Mouse (Mus musculus) CH12.LX (cell line): ENCODE results near the gene Adora2b. TPM values are rescaled to one million over a fixed set of nuclear protein-coding genes. Genes with fewer than 3 reads are reported as not detected.

Source experiments
- DNase-seq: peaks from one replicate; pipeline ENCODE4 v3.0.0-alpha.2; 2013; ENCODE audit errors: extremely low read depth
- H3K27ac ChIP-seq: 2 replicates; pipeline ENCODE4 v1.5.1; 2012; ENCODE audit warnings: low read depth, mild to moderate bottlenecking, control low read depth, moderate library complexity; ENCODE audit not compliant: insufficient read depth
- H3K27me3 ChIP-seq: replicated peaks from 2 replicates; pipeline ENCODE3; 2012; ENCODE audit warnings: inconsistent platforms
- H3K36me3 ChIP-seq, 2 experiments: replicated peaks in 1 of 2; 2 replicates each; pipeline versions ENCODE3 to v1.6.1; 2012; ENCODE audit warnings: inconsistent platforms in 1 of 2, low read length in 1 of 2, mild to moderate bottlenecking in 1 of 2, mixed read lengths in 1 of 2, moderate library complexity in 1 of 2; ENCODE audit not compliant: control insufficient read depth in 1 of 2, insufficient read depth in 1 of 2
- H3K4me1 ChIP-seq, 2 experiments: 2 replicates each; pipeline ENCODE4 v1.6.1; 2012; ENCODE audit warnings: inconsistent platforms in 1 of 2, moderate library complexity in 1 of 2; ENCODE audit not compliant: insufficient read depth in 2 of 2, control insufficient read depth in 1 of 2
- H3K4me2 ChIP-seq: 2 replicates; pipeline ENCODE4 v1.6.1; 2012; ENCODE audit warnings: low read depth, mild to moderate bottlenecking, control low read depth; ENCODE audit not compliant: poor library complexity, insufficient read depth, severe bottlenecking
- H3K4me3 ChIP-seq, 3 experiments: fragments of 150-350 bp in 1 of 3; sonication (generic) in 1 of 3; replicated peaks in 1 of 3; 2 replicates each; pipeline versions ENCODE3 to v1.5.1; 2011 to 2012; ENCODE audit warnings: low read depth in 2 of 3, low read length in 2 of 3, mild to moderate bottlenecking in 2 of 3, moderate library complexity in 2 of 3, control low read depth in 1 of 3, improper control_type of control experiment in 1 of 3, inconsistent platforms in 1 of 3, mixed read lengths in 1 of 3; ENCODE audit not compliant: poor library complexity in 1 of 3
- H3K79me2 ChIP-seq: replicated peaks from 2 replicates; pipeline ENCODE4 v1.6.1; 2012; ENCODE audit warnings: mild to moderate bottlenecking, moderate library complexity; ENCODE audit not compliant: control insufficient read depth, poor library complexity, insufficient read depth, severe bottlenecking; ENCODE audit errors: extremely low read depth
- H3K9ac ChIP-seq: 2 replicates; pipeline ENCODE4 v1.6.1; 2012; ENCODE audit warnings: low read depth, mild to moderate bottlenecking, control low read depth, moderate library complexity; ENCODE audit not compliant: insufficient read depth
- H3K9me3 ChIP-seq: replicated peaks from 2 replicates; pipeline ENCODE3; 2012; ENCODE audit warnings: low read length, inconsistent platforms, mixed read lengths
- CHD1 ChIP-seq: IDR thresholded peaks from 2 replicates; pipeline ENCODE4 v1.6.1; 2012; ENCODE audit warnings: low read depth, low read length, improper control_type of control experiment, inconsistent platforms
- CHD2 ChIP-seq: IDR thresholded peaks from 2 replicates; pipeline ENCODE4 v1.6.1; 2011; ENCODE audit warnings: low read length, improper control_type of control experiment
- CTCF ChIP-seq, 2 experiments: IDR thresholded peaks in 1 of 2; conservative IDR thresholded peaks in 1 of 2; 2 replicates each; pipeline ENCODE4 v1.5.1; 2011 to 2012; ENCODE audit warnings: low read depth in 2 of 2, low read length in 2 of 2, improper control_type of control experiment in 1 of 2, inconsistent platforms in 1 of 2, mild to moderate bottlenecking in 1 of 2, moderate library complexity in 1 of 2
- E2F4 ChIP-seq: IDR thresholded peaks from 2 replicates; pipeline ENCODE4 v1.6.1; 2011; ENCODE audit warnings: low read depth, low read length, improper control_type of control experiment; ENCODE audit not compliant: insufficient replicate concordance
- ELF1 ChIP-seq: IDR thresholded peaks from 2 replicates; pipeline ENCODE4 v1.6.1; 2014; ENCODE audit warnings: low read depth, mild to moderate bottlenecking, inconsistent platforms, low read length, improper control_type of control experiment
- EP300 ChIP-seq: IDR thresholded peaks from 2 replicates; pipeline ENCODE4 v1.6.1; 2011; ENCODE audit warnings: low read length, improper control_type of control experiment
- ETS1 ChIP-seq: conservative IDR thresholded peaks from 2 replicates; pipeline ENCODE4 v1.6.1; 2012; ENCODE audit warnings: low read depth, mild to moderate bottlenecking, inconsistent platforms, low read length, improper control_type of control experiment, moderate library complexity
- GABPA ChIP-seq: IDR thresholded peaks from 2 replicates; pipeline ENCODE4 v1.6.1; 2012; ENCODE audit warnings: low read depth, low read length, improper control_type of control experiment, inconsistent platforms; ENCODE audit not compliant: insufficient replicate concordance
- HCFC1 ChIP-seq: IDR thresholded peaks from 2 replicates; pipeline ENCODE4 v1.6.1; 2012; ENCODE audit warnings: low read depth, mild to moderate bottlenecking, inconsistent platforms, low read length, improper control_type of control experiment
- MAX ChIP-seq: IDR thresholded peaks from 2 replicates; pipeline ENCODE4 v1.6.1; 2011; ENCODE audit warnings: low read length, improper control_type of control experiment
- MYC ChIP-seq: IDR thresholded peaks from 2 replicates; pipeline ENCODE4 v1.6.1; 2011; ENCODE audit warnings: low read depth, mild to moderate bottlenecking, improper control_type of control experiment, low read length
- NELFE ChIP-seq: IDR thresholded peaks from 2 replicates; pipeline ENCODE4 v1.6.1; 2011; ENCODE audit warnings: low read depth, low read length, improper control_type of control experiment
- NRF1 ChIP-seq: IDR thresholded peaks from 2 replicates; pipeline ENCODE4 v1.6.1; 2014; ENCODE audit warnings: low read depth, mild to moderate bottlenecking, inconsistent platforms, low read length, improper control_type of control experiment, moderate library complexity
- PAX5 ChIP-seq: IDR thresholded peaks from 2 replicates; pipeline ENCODE4 v1.6.1; 2012; ENCODE audit warnings: low read length, inconsistent platforms, mixed read lengths
- POLR2A ChIP-seq: IDR thresholded peaks from 2 replicates; pipeline ENCODE4 v1.6.1; 2011; ENCODE audit warnings: low read depth, mild to moderate bottlenecking, improper control_type of control experiment, low read length
- SMC3 ChIP-seq: IDR thresholded peaks from 2 replicates; pipeline ENCODE4 v1.6.1; 2011; ENCODE audit warnings: low read depth, low read length, improper control_type of control experiment
- TBP ChIP-seq: conservative IDR thresholded peaks from 2 replicates; pipeline ENCODE4 v1.6.1; 2011; ENCODE audit warnings: low read depth, low read length, improper control_type of control experiment
- USF2 ChIP-seq: conservative IDR thresholded peaks from 2 replicates; pipeline ENCODE4 v1.6.1; 2011; ENCODE audit warnings: low read depth, low read length, improper control_type of control experiment
- ZC3H11A ChIP-seq: IDR thresholded peaks from 2 replicates; pipeline ENCODE4 v1.6.1; 2012; ENCODE audit warnings: low read depth, mild to moderate bottlenecking, inconsistent platforms, low read length, improper control_type of control experiment
- ZMIZ1 ChIP-seq: IDR thresholded peaks from 2 replicates; pipeline ENCODE4 v1.6.1; 2012; ENCODE audit warnings: low read depth, mild to moderate bottlenecking, inconsistent platforms, low read length, improper control_type of control experiment
- dilution Hi-C: fragments of 300-500 bp; cut with MboI; formaldehyde crosslinking; loops from 2 replicates; pipeline ENCODE4 v1.14.3; 2020; ENCODE audit warnings: low sequenced_read_pairs; ENCODE audit not compliant: extremely low pct_unique_long_range_greater_than_20kb, extremely low pct_ligation_motif_present
- in situ Hi-C: fragments of 300-500 bp; cut with MboI; formaldehyde crosslinking; loops from 3 replicates; pipeline ENCODE4 v1.14.3; 2019; ENCODE audit warnings: low sequenced_read_pairs, low pct_ligation_motif_present, low pct_unique_long_range_greater_than_20kb, mixed read lengths
- polyA plus RNA-seq: library from polyadenylated mRNA; unstranded; fragments of >175 nt; gene quantifications from 2 replicates; pipeline ENCODE4 v1.2.1, GENCODE M21; 2012; ENCODE audit warnings: low read depth; ENCODE audit not compliant: insufficient read length
- total RNA-seq, 2 experiments: library from RNA; depleted of rRNA; stranded (reverse); fragments of 300-350 nt in 1 of 2; fragments of >200 nt in 1 of 2; gene quantifications; 2 replicates each; pipeline ENCODE4 v1.2.3; 2012 to 2014

The Adora2b gene
- total and polyA plus RNA-seq, 3 experiments: 0.77 to 1.7 (median 0.87) TPM

DNA sequence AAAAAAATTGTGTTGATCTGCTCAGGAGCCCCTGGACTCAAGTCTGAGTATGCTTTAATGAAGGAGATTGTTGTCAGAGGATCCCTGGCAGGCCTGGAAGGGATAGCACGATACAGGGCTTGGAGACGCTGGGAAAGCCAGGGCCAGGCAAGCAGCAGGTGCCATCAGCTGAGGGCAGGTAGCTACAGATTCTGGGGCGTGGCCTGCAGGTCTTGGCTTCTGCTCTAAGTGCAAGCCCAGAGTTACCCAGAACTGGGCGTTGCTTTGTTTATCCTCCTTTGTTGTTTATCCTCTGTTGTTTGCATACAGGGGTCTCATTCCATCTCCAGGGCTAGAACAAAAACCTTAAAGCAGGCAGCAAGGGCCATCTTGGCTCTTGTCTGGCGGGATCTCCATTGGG lies 4.6 kb downstream of the Adora2b start:
- no peaks in the 10 kb centered on the region for H3K36me3 ChIP-seq
- no peaks in the 10 kb centered on the region for H3K79me2 ChIP-seq
- no peak overlapping the region for H3K4me2 ChIP-seq
- in situ Hi-C loops: no loop called here
- peaks cover 0 to 32% of the 10 kb centered on the region in 2 experiments; a peak in 2 of 4 replicates for H3K4me1 ChIP-seq
- H3K9ac ChIP-seq: no peak overlapping the region
- TF ChIP-seq SMC3: no peak
- no peak for TF ChIP-seq CHD1
- no peak for TF ChIP-seq USF2
- no peak for TF ChIP-seq ZC3H11A
- TF ChIP-seq MYC: no peak
- TF ChIP-seq CTCF (conservative IDR thresholded peaks at IDR 0.05 in 1 of 2, IDR thresholded peaks at IDR 0.05 in 1 of 2; ENCODE audit: low read depth in 2 of 2, low read length in 2 of 2): no peak
- TF ChIP-seq TBP: no peak
- no peak for TF ChIP-seq ZMIZ1
- TF ChIP-seq POLR2A: no peak
- TF ChIP-seq EP300: no peak
- TF ChIP-seq HCFC1: no peak
- no peak for TF ChIP-seq MAX
- TF ChIP-seq ELF1: no peak
- no peak for TF ChIP-seq NELFE
- TF ChIP-seq NRF1: no peak
- TF ChIP-seq ETS1: no peak
- TF ChIP-seq CHD2: no peak
- TF ChIP-seq, all 38 proteins: peak for 0
- dilution Hi-C loops: no loop called here
- no peaks in the 10 kb centered on the region for H3K9me3 ChIP-seq
- no peak for DNase-seq
- peaks cover 21% of the 10 kb centered on the region for H3K27me3 ChIP-seq
- no peak overlapping the region for H3K27ac ChIP-seq
- H3K4me3 ChIP-seq: no peak overlapping the region

DNA sequence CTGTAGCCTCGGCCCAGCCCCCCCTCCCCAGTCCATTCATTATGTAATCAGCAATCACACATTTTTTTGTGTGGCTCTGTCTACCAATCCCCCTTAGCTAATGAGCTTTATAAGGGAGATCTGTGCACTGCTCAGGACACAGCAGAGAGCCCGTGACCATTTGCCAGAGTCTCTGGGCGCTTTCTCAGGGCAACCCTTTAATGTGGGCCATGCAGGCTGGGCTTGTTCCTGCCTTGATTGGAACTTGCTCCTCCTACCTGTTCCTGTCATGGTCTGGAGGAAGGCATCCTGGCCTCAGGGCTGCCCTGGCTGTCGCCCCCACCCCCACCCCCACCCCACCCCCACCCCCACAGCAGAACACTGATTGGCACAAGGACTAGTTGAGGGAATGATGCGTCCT lies 10.4 kb downstream of the Adora2b start:
- no peaks in the 10 kb centered on the region for H3K27me3 ChIP-seq

More for the DNA sequence above, 10.4 kb downstream of the Adora2b start:
- Histone ChIP-seq H3K27ac (no peak overlapping the region), H3K4me3 (no peak overlapping the region), H3K4me2 (no peak overlapping the region), H3K36me3 (no peaks in the 10 kb centered on the region), H3K4me1 (peaks cover 8 to 38% of the 10 kb centered on the region in 2 experiments), H3K9ac (no peak overlapping the region), H3K79me2 (no peaks in the 10 kb centered on the region), H3K9me3 (no peaks in the 10 kb centered on the region)
- in situ Hi-C loops (no loop called here), dilution Hi-C loops (no loop called here)
- TF ChIP-seq PAX5: no peak
- TF ChIP-seq GABPA: no peak
- TF ChIP-seq E2F4: no peak
- no peak for DNase-seq
